Mouse (Mus musculus) WW6 (cell line): ENCODE measurements at regions not wholly inside any gene's neighbourhood (a gene's known extent, or its start where the extent isn't known, plus 50 kb on each side); places are given as distances from the start of the nearest gene placed in this dataset.

Experiments used
- DNase-seq: peaks from one replicate; pipeline ENCODE4 v3.0.0-alpha.2; 2013; ENCODE audit warnings: low read depth, low spot score

GRCm38 (mm10) chr14:105779760-105780159, 116.9 kb downstream of the Spry2 start:
- DNase-seq = no peak

GRCm38 (mm10) chr14:105779349-105779748, 117.3 kb downstream of the Spry2 start:
- DNase-seq = no peak

GRCm38 (mm10) chr14:105773674-105774073, 122.9 kb downstream of the Spry2 start:
- no peak for DNase-seq

- no peak for DNase-seq
Measured at GRCm38 (mm10) chr14:105767100-105767499, 129.5 kb downstream of the Spry2 start.

- DNase-seq = no peak
Measured at GRCm38 (mm10) chr14:105752509-105753375, 143.9 kb downstream of the Spry2 start.

GRCm38 (mm10) chr14:105751762-105752161, 144.9 kb downstream of the Spry2 start:
- no peak for DNase-seq

- no peak for DNase-seq
Measured at GRCm38 (mm10) chr14:105744578-105744977, 152.0 kb downstream of the Spry2 start.

GRCm38 (mm10) chr14:105744125-105744524, 152.5 kb downstream of the Spry2 start:
- DNase-seq = no peak

- no peak for DNase-seq
Measured at GRCm38 (mm10) chr14:105740889-105741288, 155.7 kb downstream of the Spry2 start.

- no peak for DNase-seq
Measured at GRCm38 (mm10) chr14:105738568-105738967, 158.1 kb downstream of the Spry2 start.

- DNase-seq = no peak
Measured at GRCm38 (mm10) chr14:105736352-105736751, 160.3 kb downstream of the Spry2 start.

- no peak for DNase-seq
Measured at GRCm38 (mm10) chr14:105734291-105734690, 162.3 kb downstream of the Spry2 start.

GRCm38 (mm10) chr14:105733013-105733728, 163.4 kb downstream of the Spry2 start:
- DNase-seq = no peak

- no peak for DNase-seq
Measured at GRCm38 (mm10) chr14:105732221-105733012, 164.2 kb downstream of the Spry2 start.

GRCm38 (mm10) chr14:105730786-105731185, 165.8 kb downstream of the Spry2 start:
- no peak for DNase-seq

GRCm38 (mm10) chr14:105728841-105729240, 167.8 kb downstream of the Spry2 start:
- no peak for DNase-seq

- DNase-seq = no peak
Measured at GRCm38 (mm10) chr14:105725741-105726140, 170.9 kb downstream of the Spry2 start.

GRCm38 (mm10) chr14:105722923-105723322, 173.7 kb downstream of the Spry2 start:
- DNase-seq = no peak

- DNase-seq = no peak
Measured at GRCm38 (mm10) chr14:105721576-105721975, 175.0 kb downstream of the Spry2 start.

- DNase-seq = no peak
Measured at GRCm38 (mm10) chr14:105720816-105721510, 175.7 kb downstream of the Spry2 start.

- DNase-seq = no peak
Measured at GRCm38 (mm10) chr14:105718676-105719441, 177.8 kb downstream of the Spry2 start.
